Mouse (Mus musculus): ENCODE results near the gene Mettl27.
A peak's percentile ranks its signal among the peaks of the same experiment; 100 is the strongest.

Gene Mettl27

GRCm38 (mm10) chr5:134985633-134986297 is 53.6 kb downstream of the Mettl27 start, which contains the start of gene Cldn3:
Cldn3 (plus strand) TSS chr5:134986214.
- DNase-seq (ENCODE audit: inconsistent age in 2 of 2, low spot score in 1 of 2) = peak in 1 of 2 experiments; percentile 59

GRCm38 (mm10) chr5:134986298-134987268 is 54.4 kb downstream of the Mettl27 start:
- DNase-seq (ENCODE audit: inconsistent age in 2 of 2, low spot score in 1 of 2) = no peak

GRCm38 (mm10) chr5:134989166-134989565 is 57.0 kb downstream of the Mettl27 start:
- no peak for DNase-seq (ENCODE audit: inconsistent age in 2 of 2, low spot score in 1 of 2)

GRCm38 (mm10) chr5:134989741-134990140 is 57.6 kb downstream of the Mettl27 start:
- no peak for DNase-seq (ENCODE audit: inconsistent age in 2 of 2, low spot score in 1 of 2)
